Mouse (Mus musculus): ENCODE results near the gene Armh3.

The Armh3 gene

DNA sequence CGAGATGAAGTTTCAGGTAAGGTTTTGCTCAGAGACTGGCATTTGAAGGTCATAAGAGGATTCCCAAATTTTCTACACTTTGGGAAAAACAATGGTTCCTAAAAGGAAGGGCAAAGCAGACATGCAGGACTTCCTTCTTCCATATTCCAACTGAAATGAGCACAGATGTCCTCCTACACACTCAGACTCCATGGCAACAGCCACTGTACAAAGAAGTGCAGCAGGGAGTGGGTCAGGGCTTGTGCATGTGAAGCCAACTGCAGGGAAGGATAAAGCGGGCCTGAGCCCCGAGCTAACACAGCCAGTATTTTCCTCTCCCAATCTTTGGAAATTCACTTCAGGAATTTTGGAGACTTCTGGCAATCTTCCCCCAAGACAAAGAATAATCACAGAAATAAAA, 80.4 kb downstream of the Armh3 start:
- no peak overlapping the region for H3K4me3 ChIP-seq (replicated peaks; ENCODE audit: low read length)
- H3K27me3 ChIP-seq (ENCODE audit: insufficient read depth, low read length): no peaks in the 10 kb centered on the region
- peaks cover 8% of the 10 kb centered on the region for H3K4me1 ChIP-seq (replicated peaks; ENCODE audit: low read depth, low read length)
- peaks cover 55% of the 10 kb centered on the region for H3K36me3 ChIP-seq (ENCODE audit: insufficient read depth, low read length)
- TF ChIP-seq POU5F1 (IDR thresholded peaks at IDR 0.05; ENCODE audit: borderline replicate concordance, low read length) (no peak), CTCF (conservative IDR thresholded peaks at IDR 0.05; ENCODE audit: low read length) (no peak), NANOG (IDR thresholded peaks at IDR 0.05; ENCODE audit: borderline replicate concordance, low read length) (no peak)
- no peaks in the 10 kb centered on the region for H3K9me3 ChIP-seq (ENCODE audit: low read length)

DNA sequence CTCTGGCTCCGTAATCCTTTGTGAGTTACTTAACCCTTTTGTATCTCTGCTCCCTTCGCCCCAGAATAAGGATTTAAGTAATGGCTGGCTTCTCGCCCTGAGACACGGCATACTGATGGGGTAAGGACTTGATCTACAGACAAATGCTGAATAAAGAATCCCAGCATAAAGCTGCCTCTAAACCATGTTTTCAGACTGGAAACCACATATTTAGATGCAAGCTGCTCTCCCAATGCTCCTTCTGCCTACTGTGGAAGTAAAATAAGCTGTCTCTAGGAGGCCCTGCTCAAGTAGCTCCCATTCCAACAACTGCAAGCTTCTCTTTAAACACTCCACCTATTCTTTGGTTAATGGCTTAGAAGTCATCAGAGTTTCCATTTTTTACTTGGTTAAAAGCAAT, 81.8 kb downstream of the Armh3 start:
- Histone ChIP-seq H3K9me3 (ENCODE audit: low read length) (no peaks in the 10 kb centered on the region), H3K4me1 (replicated peaks; ENCODE audit: low read depth, low read length) (peaks cover 8% of the 10 kb centered on the region), H3K36me3 (ENCODE audit: insufficient read depth, low read length) (peaks cover 53% of the 10 kb centered on the region), H3K4me3 (replicated peaks; ENCODE audit: low read length) (no peak overlapping the region), H3K27me3 (ENCODE audit: insufficient read depth, low read length) (no peaks in the 10 kb centered on the region)
- TF ChIP-seq CTCF (conservative IDR thresholded peaks at IDR 0.05; ENCODE audit: low read length): no peak
- TF ChIP-seq POU5F1 (IDR thresholded peaks at IDR 0.05; ENCODE audit: borderline replicate concordance, low read length): no peak
- TF ChIP-seq NANOG (IDR thresholded peaks at IDR 0.05; ENCODE audit: borderline replicate concordance, low read length): no peak

DNA sequence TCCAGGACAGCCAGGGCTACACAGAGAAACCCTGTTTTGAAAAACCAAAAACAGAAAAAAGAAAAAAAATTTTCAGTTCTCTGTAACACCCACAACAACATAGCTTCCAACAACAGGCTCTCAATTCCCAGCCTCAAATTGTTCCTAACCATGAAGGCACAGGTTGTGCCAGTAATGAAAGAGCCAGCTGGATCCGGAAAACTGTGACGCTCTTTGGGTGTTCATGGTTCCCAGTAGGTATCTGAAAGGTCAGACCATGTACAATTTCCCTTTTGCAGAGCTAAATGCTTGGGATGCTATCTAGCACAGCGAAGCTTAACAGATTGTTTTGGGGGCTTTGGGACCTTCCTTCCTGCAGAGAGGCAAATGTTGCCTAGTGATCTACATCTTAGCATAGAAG, 82.3 kb downstream of the Armh3 start:
- peaks cover 51% of the 10 kb centered on the region for H3K36me3 ChIP-seq (ENCODE audit: insufficient read depth, low read length)
- peaks cover 6% of the 10 kb centered on the region for H3K4me1 ChIP-seq (replicated peaks; ENCODE audit: low read depth, low read length)
- TF ChIP-seq NANOG (IDR thresholded peaks at IDR 0.05; ENCODE audit: borderline replicate concordance, low read length) (no peak), CTCF (conservative IDR thresholded peaks at IDR 0.05; ENCODE audit: low read length) (no peak), POU5F1 (IDR thresholded peaks at IDR 0.05; ENCODE audit: borderline replicate concordance, low read length) (no peak)
- no peaks in the 10 kb centered on the region for H3K9me3 ChIP-seq (ENCODE audit: low read length)
- no peaks in the 10 kb centered on the region for H3K27me3 ChIP-seq (ENCODE audit: insufficient read depth, low read length)
- H3K4me3 ChIP-seq (replicated peaks; ENCODE audit: low read length): no peak overlapping the region

DNA sequence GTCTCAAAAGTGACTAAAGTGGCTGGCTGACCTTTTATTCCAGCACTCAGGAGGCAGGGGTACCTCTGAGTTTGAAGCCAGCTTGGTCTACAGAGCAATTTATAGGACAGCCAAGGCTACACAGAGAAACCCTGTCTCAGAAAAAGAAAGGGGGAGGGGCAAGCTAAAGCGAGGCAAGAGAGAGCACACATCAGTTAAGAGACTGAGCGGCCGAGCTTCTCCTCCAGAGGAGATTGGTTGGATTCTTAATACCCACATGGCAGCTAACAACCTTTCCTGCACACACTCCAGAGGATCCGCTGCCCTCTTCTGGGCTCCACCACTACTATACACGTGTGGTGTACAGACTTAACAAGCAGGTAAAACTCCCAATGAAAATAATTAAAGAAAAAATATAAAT, 85.3 kb downstream of the Armh3 start:
- no peaks in the 10 kb centered on the region for H3K27me3 ChIP-seq (ENCODE audit: insufficient read depth, low read length)
- no peak overlapping the region for H3K4me3 ChIP-seq (replicated peaks; ENCODE audit: low read length)
- H3K36me3 ChIP-seq (ENCODE audit: insufficient read depth, low read length): peaks cover 39% of the 10 kb centered on the region
- no peaks in the 10 kb centered on the region for H3K9me3 ChIP-seq (ENCODE audit: low read length)
- TF ChIP-seq POU5F1 (IDR thresholded peaks at IDR 0.05; ENCODE audit: borderline replicate concordance, low read length): no peak
- H3K4me1 ChIP-seq (replicated peaks; ENCODE audit: low read depth, low read length): peaks cover 1% of the 10 kb centered on the region

DNA sequence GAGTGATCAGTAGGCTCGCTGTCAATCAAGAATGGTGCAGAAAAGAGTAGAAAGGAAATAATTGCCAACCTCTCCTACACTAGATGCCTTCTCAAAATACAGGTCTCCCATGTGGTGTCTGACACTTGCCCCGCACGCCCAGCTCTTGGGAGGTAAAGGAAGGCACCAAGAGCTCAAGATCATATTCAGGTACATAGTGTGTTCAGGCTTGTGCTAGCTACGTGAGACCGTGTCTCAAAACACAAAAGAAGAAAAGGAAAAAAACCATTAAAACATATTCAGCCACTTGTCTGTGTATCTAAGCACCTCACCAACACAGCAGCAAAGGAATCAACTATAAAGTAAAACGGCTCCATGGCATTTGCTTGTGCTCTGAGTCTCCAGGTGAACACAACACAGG, 85.9 kb downstream of the Armh3 start:
- Histone ChIP-seq H3K36me3 (ENCODE audit: insufficient read depth, low read length) (peaks cover 39% of the 10 kb centered on the region), H3K4me3 (replicated peaks; ENCODE audit: low read length) (no peak overlapping the region), H3K4me1 (replicated peaks; ENCODE audit: low read depth, low read length) (peaks cover 8% of the 10 kb centered on the region), H3K9me3 (ENCODE audit: low read length) (no peaks in the 10 kb centered on the region), H3K27me3 (ENCODE audit: insufficient read depth, low read length) (no peaks in the 10 kb centered on the region)
- no peak for TF ChIP-seq NANOG (IDR thresholded peaks at IDR 0.05; ENCODE audit: borderline replicate concordance, low read length)
- TF ChIP-seq POU5F1 (IDR thresholded peaks at IDR 0.05; ENCODE audit: borderline replicate concordance, low read length): no peak
- TF ChIP-seq CTCF (conservative IDR thresholded peaks at IDR 0.05; ENCODE audit: low read length): no peak

DNA sequence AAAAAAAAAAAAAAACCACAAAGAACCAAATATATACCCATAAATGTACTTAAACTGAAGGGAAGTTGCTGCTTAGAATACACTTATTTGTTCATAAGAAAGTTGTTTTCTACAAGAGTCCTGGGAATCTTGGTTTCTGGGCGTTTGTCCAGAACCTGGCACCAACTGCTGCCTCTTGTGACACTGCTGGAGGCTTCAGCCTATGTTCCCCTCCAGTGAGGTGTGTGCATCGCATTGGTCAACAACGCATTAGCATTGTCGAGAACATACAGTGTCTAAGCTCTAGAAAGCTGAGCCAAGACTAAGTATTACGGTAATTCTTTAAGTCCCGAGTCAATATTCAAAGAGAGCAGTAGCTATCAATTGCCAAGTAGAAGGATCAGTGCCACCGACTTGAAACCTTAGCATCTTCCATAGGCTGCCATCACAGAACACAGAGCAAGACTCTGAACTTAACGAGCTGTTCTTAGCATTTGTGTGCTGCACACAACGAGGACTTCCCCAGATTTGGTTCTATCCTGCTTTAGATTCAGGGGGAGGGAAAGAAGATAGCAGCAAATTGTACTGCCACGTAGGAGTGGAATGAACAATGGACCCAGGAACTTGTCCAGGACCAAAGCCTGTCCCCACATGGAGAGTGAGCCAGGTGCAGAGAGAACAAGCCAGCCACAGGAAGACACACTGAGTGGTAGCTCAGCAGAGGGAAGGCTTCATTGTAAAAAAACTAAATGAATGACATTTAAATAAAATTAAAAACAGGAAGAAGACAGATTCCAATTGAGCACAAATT, 86.9 kb downstream of the Armh3 start:
- H3K4me1 ChIP-seq (replicated peaks; ENCODE audit: low read depth, low read length): peaks cover 8% of the 10 kb centered on the region
- no peaks in the 10 kb centered on the region for H3K27me3 ChIP-seq (ENCODE audit: insufficient read depth, low read length)
- TF ChIP-seq NANOG (IDR thresholded peaks at IDR 0.05; ENCODE audit: borderline replicate concordance, low read length) (no peak), POU5F1 (IDR thresholded peaks at IDR 0.05; ENCODE audit: borderline replicate concordance, low read length) (no peak), CTCF (conservative IDR thresholded peaks at IDR 0.05; ENCODE audit: low read length) (no peak)
- H3K36me3 ChIP-seq (ENCODE audit: insufficient read depth, low read length): peaks cover 39% of the 10 kb centered on the region
- no peaks in the 10 kb centered on the region for H3K9me3 ChIP-seq (ENCODE audit: low read length)
- no peak overlapping the region for H3K4me3 ChIP-seq (replicated peaks; ENCODE audit: low read length)

DNA sequence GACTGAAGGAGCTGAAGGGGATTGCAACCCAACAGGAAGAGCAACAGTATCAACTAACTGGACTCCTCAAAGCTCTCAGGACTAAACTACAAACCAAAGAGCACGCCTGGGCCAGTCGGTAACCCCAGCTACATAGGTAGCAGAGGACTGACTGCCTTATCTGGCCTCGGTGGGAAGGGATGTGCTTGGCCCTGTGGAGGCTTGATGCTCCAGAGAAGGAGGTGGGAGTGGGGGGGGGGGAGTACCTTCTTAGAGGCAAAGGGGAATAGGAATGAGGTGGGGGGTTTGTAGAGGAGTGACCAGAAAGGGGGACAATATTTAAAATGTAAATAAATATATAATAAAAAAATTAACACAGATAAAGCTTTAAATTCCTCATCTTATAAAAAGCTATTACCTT, 90.0 kb downstream of the Armh3 start:
- Histone ChIP-seq H3K36me3 (ENCODE audit: insufficient read depth, low read length) (peaks cover 41% of the 10 kb centered on the region), H3K27me3 (ENCODE audit: insufficient read depth, low read length) (no peaks in the 10 kb centered on the region), H3K4me3 (replicated peaks; ENCODE audit: low read length) (no peak overlapping the region), H3K9me3 (ENCODE audit: low read length) (no peaks in the 10 kb centered on the region), H3K4me1 (replicated peaks; ENCODE audit: low read depth, low read length) (peaks cover 8% of the 10 kb centered on the region)
- no peak for TF ChIP-seq POU5F1 (IDR thresholded peaks at IDR 0.05; ENCODE audit: borderline replicate concordance, low read length)
- no peak for TF ChIP-seq CTCF (conservative IDR thresholded peaks at IDR 0.05; ENCODE audit: low read length)
- TF ChIP-seq NANOG (IDR thresholded peaks at IDR 0.05; ENCODE audit: borderline replicate concordance, low read length): no peak

DNA sequence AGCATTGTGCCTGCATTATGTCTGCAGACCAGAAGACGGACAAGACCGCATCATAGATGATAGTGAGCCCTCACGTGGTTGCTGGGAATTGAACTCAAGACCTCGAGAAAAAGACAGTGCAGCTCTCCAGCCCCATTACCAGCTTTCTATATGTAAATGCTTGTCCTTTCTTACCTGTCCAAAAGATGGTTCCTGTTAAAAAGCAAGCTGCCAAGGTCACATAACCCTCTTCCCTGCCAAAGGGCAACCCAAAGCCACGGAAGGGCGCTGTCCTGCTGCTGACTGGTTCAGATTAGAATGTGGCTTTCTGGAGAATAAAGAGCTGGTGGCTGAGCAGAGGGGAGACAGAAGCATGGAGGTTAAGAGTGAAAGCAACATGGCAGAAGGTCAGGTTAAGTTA, 90.9 kb downstream of the Armh3 start:
- TF ChIP-seq POU5F1 (IDR thresholded peaks at IDR 0.05; ENCODE audit: borderline replicate concordance, low read length): no peak
- no peak for TF ChIP-seq CTCF (conservative IDR thresholded peaks at IDR 0.05; ENCODE audit: low read length)
- TF ChIP-seq NANOG (IDR thresholded peaks at IDR 0.05; ENCODE audit: borderline replicate concordance, low read length): no peak

DNA sequence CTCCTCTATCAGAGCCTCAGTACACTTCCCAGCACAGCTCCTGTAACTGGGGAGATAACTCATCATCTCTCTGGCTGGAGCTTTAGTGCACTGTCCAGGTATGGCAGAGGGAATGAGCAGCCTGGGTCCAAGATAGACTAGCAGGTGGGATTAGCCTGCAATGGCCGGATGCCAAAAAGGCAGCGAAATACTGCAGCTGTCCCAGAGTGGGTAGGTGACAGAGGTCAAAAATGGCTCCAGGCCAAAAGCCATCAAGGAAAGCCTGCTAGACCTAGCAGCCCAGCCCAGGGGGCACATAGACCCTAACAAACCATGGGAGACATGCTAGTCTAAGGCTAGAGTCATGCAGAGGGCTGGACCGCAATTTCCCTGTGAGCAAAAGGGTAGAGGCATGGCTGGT, 94.4 kb downstream of the Armh3 start:
- Histone ChIP-seq H3K4me3 (replicated peaks; ENCODE audit: low read length) (no peak overlapping the region), H3K9me3 (ENCODE audit: low read length) (no peaks in the 10 kb centered on the region), H3K4me1 (replicated peaks; ENCODE audit: low read depth, low read length) (peaks cover 8% of the 10 kb centered on the region), H3K27me3 (ENCODE audit: insufficient read depth, low read length) (no peaks in the 10 kb centered on the region), H3K36me3 (ENCODE audit: insufficient read depth, low read length) (peaks cover 38% of the 10 kb centered on the region)
- no peak for TF ChIP-seq CTCF (conservative IDR thresholded peaks at IDR 0.05; ENCODE audit: low read length)
- TF ChIP-seq NANOG (IDR thresholded peaks at IDR 0.05; ENCODE audit: borderline replicate concordance, low read length): no peak
- no peak for TF ChIP-seq POU5F1 (IDR thresholded peaks at IDR 0.05; ENCODE audit: borderline replicate concordance, low read length)

More for the DNA sequence above, 90.9 kb downstream of the Armh3 start:
- peaks cover 8% of the 10 kb centered on the region for H3K4me1 ChIP-seq (replicated peaks; ENCODE audit: low read depth, low read length)
- no peaks in the 10 kb centered on the region for H3K27me3 ChIP-seq (ENCODE audit: insufficient read depth, low read length)
- no peaks in the 10 kb centered on the region for H3K9me3 ChIP-seq (ENCODE audit: low read length)
- H3K36me3 ChIP-seq (ENCODE audit: insufficient read depth, low read length): peaks cover 35% of the 10 kb centered on the region
- no peak overlapping the region for H3K4me3 ChIP-seq (replicated peaks; ENCODE audit: low read length)
